Mouse (Mus musculus): ENCODE results near the gene Nrp1.

- TF ChIP-seq CTCF (IDR thresholded peaks at IDR 0.05) (no peak), EP300 (IDR thresholded peaks at IDR 0.05) (no peak)
These were observed 31.1 kb upstream of the Nrp1 start for GRCm38 (mm10) chr8:128327281-128327680.
